Mouse (Mus musculus) gastrocnemius, postnatal 14 days (tissue): ENCODE results near the gene Pih1d2. TPM values are rescaled to one million over a fixed set of nuclear protein-coding genes. Genes with fewer than 3 reads are reported as not detected.
"Not testable (repeated sequence)": the region's sequence is repeated elsewhere in the genome, so short reads cannot be mapped to it uniquely, and the experiment has no call there.

ENCODE experiments used
- DNase-seq: peaks from one replicate; pipeline ENCODE4 v3.0.0; 2021; ENCODE audit warnings: mixed read lengths
- intact Hi-C: fragments of 180-260 bp; cut with DNase I; formaldehyde crosslinking; loops from one replicate; pipeline ENCODE4 v1.15.1; 2025; ENCODE audit warnings: low total_unique reads
- total RNA-seq, 2 experiments: library from RNA; stranded (reverse); gene quantifications; 2 replicates each; pipeline ENCODE4 v1.2.3; 2021

Pih1d2 gene
- total RNA-seq, 2 experiments from 2014 or later = 0.35 to 0.74 TPM

- intact Hi-C loops = no loop called here
- DNase-seq = no peak
Measured at GRCm38 (mm10) chr9:50612115-50612514, 5.0 kb upstream of the Pih1d2 start.

GRCm38 (mm10) chr9:50616161-50616560 is 960 bp upstream of the Pih1d2 start:
- intact Hi-C loops = no loop called here
- no peak for DNase-seq

- intact Hi-C loops = no loop called here
- DNase-seq = no peak
Measured at GRCm38 (mm10) chr9:50617794-50618330, 741 bp downstream of the Pih1d2 start.

GRCm38 (mm10) chr9:50630903-50631302 is 13.8 kb downstream of the Pih1d2 start:
- intact Hi-C loops, DNase-seq: not testable (repeated sequence)

DNA sequence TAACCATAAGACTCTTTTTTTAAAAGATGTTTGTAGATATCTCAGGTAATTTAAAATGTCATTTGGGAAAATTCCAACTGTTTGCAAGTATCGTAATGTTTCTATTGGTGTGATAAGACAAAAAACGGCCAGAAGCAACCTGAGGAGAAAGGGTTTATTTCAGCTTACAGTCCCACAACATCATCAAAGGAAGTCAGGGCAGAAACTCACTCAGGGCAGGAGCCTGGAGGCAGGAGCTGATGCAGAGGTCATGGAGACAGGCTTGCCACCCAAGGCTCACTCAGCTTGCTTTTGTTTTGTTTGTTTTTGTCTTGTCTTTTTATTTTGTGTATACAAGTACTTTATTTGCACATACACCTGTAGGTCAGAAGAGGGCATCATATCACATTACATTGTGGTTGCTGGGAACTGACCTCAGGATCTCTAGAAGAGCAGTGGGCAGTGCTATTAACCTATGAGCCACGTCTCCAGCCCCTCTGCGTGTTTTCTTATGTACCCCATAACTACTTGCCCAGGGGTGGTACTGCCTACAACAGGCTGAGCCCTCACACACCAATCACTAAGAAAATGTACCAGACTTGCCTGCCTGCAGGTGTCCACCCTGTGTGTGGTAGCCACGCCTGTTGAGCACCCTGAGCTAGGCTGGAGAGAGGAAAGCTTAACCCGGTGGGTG is 15.0 kb downstream of the Pih1d2 start:
- DNase-seq = no peak

GRCm38 (mm10) chr9:50633059-50633458 is 15.9 kb downstream of the Pih1d2 start:
- no peak for DNase-seq
- intact Hi-C loops = no loop called here

More for the DNA sequence above, 15.0 kb downstream of the Pih1d2 start:
- intact Hi-C loops = no loop called here

DNA sequence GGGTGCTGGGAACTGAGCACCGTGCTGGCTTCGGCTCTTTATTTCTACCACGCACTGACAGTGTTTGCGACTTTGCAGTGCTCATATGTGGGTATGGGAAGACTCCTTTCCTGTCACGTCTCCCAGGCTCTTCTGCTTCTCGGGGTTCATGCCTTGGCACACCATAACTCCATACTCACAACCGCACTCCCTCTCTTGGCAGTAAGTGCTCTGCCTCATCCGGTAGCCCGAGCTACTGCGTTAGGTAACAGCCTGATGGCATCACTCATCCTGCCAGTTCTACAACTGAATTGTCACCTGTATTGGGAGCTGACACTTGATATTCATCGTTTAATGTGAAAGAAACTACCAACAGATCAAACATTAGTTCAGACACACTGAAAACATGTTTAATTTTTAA is 17.1 kb downstream of the Pih1d2 start:
- intact Hi-C loops = no loop called here
- no peak for DNase-seq

GRCm38 (mm10) chr9:50646826-50647370 is 29.8 kb downstream of the Pih1d2 start:
- intact Hi-C loops = no loop called here
- no peak for DNase-seq

DNA sequence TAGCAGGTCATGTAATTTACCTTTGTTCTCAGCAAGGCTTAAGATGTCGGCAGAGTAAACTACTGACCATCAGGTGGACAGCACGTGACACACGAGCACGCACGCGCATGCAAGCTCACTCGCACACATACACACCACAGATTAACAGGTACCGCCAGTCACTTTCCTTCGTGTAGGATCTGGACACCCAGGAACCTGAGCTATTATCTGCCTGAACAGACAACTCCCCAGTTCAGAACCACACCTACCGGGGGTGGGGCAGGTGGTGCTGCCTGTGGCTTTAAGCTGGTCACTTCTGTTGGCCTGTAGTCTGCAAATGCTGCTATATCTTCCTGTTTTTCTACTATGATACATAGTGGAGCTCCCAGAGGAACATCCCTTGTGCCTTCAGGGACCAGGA is 33.4 kb downstream of the Pih1d2 start:
- no peak for DNase-seq
- intact Hi-C loops = no loop called here

DNA sequence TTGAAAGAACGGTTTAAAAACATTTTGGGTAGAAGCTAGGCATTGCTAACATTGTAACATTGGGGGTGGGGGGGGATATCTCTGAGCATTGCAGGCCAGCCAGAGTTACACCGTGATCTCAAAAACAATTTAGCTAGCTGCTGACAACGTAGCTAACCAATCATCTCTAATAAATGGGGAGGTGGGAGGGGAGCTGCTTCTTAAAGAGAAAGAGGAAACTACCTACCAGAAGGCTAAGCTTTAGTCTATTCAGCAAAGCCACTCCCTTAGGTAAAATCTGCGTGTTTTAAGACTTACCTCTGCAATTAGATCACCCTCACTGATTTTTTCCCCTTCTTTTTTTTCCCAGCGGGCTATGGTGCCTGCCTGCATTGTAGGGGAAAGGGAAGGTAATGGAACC is 41.3 kb downstream of the Pih1d2 start:
- DNase-seq = no peak
- intact Hi-C loops = loop anchor here (5.0 kb wide), 1 partner anchor 36 kb away; no protein-coding TSS in a partner anchor

DNA sequence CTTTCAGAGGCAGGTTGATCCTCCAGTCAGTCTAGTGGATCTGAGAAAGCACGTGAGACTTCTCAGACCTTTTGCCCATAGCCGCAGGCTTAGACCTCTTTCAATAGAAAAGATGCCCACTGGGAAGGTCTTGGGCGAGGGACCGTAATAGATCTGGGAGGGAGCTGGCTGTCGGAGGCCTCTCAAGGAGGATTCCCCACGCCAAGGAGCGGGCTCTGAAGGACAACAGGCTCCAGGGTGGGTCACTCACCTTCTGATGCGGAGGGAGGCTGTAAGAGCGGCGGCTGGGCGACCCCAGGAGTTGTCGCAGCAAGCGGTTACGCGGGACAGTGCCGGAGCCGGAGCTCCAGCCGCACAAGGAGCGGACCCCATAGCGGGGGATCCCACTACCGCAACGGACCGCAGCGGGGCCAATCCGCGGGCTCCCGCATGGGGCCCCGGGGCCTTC is 41.8 kb downstream of the Pih1d2 start:
- intact Hi-C loops = loop anchor here (5.0 kb wide), 1 partner anchor 37 kb away; no protein-coding TSS in a partner anchor

DNA sequence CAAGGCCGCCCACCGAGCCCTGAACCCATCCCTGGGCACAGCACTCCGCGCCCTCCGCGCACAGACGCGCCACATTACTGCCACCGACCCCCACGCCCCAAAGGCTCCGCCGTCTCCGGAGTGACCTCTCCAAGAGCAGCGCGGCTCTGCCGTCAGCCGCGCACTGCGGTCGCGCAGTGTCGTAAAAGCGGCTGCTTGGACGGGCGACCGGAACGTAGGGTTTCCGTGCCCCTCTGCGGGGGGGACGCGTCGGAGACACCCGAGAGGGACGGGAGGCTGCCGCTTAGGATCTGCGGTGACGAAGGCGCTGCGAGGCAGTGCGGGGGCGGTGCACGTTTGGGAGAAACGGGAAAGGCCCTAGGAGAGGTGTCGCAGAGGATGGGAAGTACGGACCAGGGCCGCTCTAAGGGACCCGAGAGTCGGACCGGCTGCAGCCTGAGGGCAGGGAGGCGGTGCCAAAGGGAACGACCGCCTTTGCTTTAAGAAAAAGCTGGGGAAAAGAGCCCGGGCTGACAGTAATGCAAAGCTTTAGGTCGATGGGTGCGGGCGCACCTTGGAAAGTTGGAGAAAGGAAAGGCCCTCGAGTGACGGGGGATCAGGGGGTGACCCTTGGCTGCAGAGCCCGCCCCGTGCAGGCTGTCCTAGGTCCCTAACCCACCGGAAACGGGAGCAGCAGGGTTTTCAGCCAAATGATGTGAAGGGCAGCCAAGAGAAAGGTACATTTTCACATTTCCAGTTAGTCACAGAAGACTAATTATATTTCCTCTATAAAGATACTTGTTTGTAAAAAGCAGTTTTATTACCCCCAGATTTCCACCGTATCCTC is 42.5 kb downstream of the Pih1d2 start, which contains the start of gene Dlat:
Gene Dlat, minus strand, starts transcription at position 389 of the 826 bp plus-strand sequence.
- intact Hi-C loops = loop anchor here (5.0 kb wide), 1 partner anchor 37 kb away; no protein-coding TSS in a partner anchor

More for the DNA sequence above, 41.8 kb downstream of the Pih1d2 start:
- DNase-seq = peak; percentile 20

GRCm38 (mm10) chr9:50660431-50660830 is 43.3 kb downstream of the Pih1d2 start:
- intact Hi-C loops = no loop called here

More for the DNA sequence above, 42.5 kb downstream of the Pih1d2 start, which contains the start of gene Dlat:
- peak; percentile 90 for DNase-seq

DNA sequence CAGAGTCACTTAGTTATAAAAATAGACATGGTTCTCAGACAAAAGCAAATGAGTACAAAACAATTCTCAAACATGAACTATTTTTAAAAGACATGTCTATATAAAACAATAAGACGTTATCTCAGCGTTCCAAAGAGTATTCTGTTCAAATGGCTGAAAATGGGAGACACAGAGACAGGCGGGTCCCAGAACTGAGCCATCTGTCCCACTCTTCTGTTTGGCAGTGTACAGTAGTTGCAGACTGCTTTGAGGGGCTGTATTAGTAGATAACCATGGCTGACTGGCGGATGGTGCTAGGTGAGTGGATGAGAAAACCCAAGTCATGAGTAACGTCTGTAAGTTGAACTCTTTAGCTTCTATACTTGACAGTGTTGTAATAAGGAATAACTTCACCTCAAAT is 47.7 kb downstream of the Pih1d2 start:
- DNase-seq = no peak
- intact Hi-C loops = no loop called here

More at GRCm38 (mm10) chr9:50660431-50660830, 43.3 kb downstream of the Pih1d2 start:
- DNase-seq = peak; percentile 41

DNA sequence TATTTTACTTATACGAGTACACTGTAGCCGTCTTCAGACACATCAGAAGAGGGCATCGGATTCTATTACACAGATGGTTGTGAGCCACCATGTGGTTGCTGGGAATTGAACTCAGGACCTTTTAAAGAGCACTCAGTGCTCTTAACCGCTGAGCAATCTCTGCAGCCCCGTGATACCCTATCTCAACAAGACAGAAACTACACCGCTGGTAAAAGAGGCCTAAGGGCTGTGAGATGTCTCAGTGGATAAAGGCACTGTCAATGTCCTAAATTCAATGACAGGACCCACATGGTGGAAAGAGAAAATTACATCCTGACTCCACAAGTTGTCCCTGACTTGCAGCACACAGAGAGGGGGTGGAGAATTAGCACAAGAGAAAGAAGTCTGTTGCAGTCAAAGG is 49.3 kb downstream of the Pih1d2 start:
- intact Hi-C loops = no loop called here
- DNase-seq = no peak

GRCm38 (mm10) chr9:50667579-50668498 is 50.7 kb downstream of the Pih1d2 start:
- intact Hi-C loops = no loop called here
- no peak for DNase-seq

DNA sequence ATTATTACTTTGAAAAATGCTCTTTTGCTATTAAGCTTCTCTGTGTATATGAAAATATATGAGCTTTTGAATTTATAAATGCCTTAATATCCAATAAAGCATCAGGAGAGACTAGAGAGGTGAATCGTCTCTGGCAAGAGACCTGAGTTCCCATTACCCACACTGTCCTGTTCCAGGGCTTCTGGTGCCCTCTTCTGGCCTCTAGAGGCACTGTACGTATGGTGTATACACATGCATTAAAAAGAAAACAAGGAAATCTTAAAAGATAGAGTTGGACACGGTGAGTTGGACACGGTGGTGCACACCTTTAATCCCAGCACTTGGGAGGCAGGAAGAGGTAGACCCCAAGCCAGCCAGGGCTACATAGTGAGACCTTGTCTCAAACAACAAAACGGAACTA is 53.6 kb downstream of the Pih1d2 start:
- intact Hi-C loops = no loop called here
- DNase-seq = peak; percentile 41
